Mouse (Mus musculus): ENCODE data around the gene Gm10840. TPM values are rescaled to one million over a fixed set of nuclear protein-coding genes. Genes with fewer than 3 reads are reported as not detected.

Gene Gm10840
- not detected for polyA plus RNA-seq (2012; fragmentation: generic; extraction: Trizol)

- H3K4me3 ChIP-seq = peak within 1 kb of the TSS; percentile 51
- peak within 1 kb of the TSS; percentile 67 for H3ac ChIP-seq (ENCODE audit: control insufficient read depth, insufficient read length)
- H3K79me2 ChIP-seq (ENCODE audit: control insufficient read depth, insufficient read depth) = no peaks in the 10 kb centered on the region
- TF ChIP-seq MYOG (IDR thresholded peaks at IDR 0.05; ENCODE audit: control insufficient read depth in 1 of 3, insufficient read depth in 1 of 3, insufficient read length in 2 of 3, low read depth in 2 of 3) (peak in 1 of 3 experiments; percentile 67), MAX (IDR thresholded peaks at IDR 0.05; ENCODE audit: low read depth) (no peak), TCF3 (IDR thresholded peaks at IDR 0.05; ENCODE audit: insufficient read length, low read depth) (no peak), MYOD1 (IDR thresholded peaks at IDR 0.05; ENCODE audit: control insufficient read depth in 1 of 3, insufficient read length in 2 of 3, low read depth in 2 of 3) (peak in 2 of 3 experiments; percentile 74 to 75), CEBPB (IDR thresholded peaks at IDR 0.05; ENCODE audit: insufficient read depth, poor library complexity, severe bottlenecking) (no peak)
- no peaks in the 10 kb centered on the region for H3K36me3 ChIP-seq (ENCODE audit: control insufficient read depth, insufficient read depth)
- H3K27me3 ChIP-seq (ENCODE audit: control insufficient read depth, insufficient read depth, insufficient read length) = no peaks in the 10 kb centered on the region
- H3K4me2 ChIP-seq (ENCODE audit: low read depth) = peak within 1 kb of the TSS; percentile 94
Observed at GRCm38 (mm10) chr11:106160841-106161721, at the start of gene Gm10840, which contains the start of gene Limd2. Gm10840 (plus strand) TSS chr11:106160850. Limd2 (minus strand) TSS chr11:106160860.

GRCm38 (mm10) chr11:106111688-106112087 lies 49.0 kb upstream of the Gm10840 start:
- Histone ChIP-seq H3K27me3 (ENCODE audit: control insufficient read depth, insufficient read depth, insufficient read length) (no peaks in the 10 kb centered on the region), H3ac (ENCODE audit: control insufficient read depth, insufficient read length) (no peak overlapping the region), H3K4me3 (no peak overlapping the region), H3K4me2 (ENCODE audit: low read depth) (no peak overlapping the region), H3K36me3 (ENCODE audit: control insufficient read depth, insufficient read depth) (peaks cover 8% of the 10 kb centered on the region), H3K79me2 (ENCODE audit: control insufficient read depth, insufficient read depth) (peaks cover 8% of the 10 kb centered on the region)
- no peak for TF ChIP-seq MYOD1 (IDR thresholded peaks at IDR 0.05; ENCODE audit: control insufficient read depth in 1 of 3, insufficient read length in 2 of 3, low read depth in 2 of 3)
- no peak for TF ChIP-seq TCF12 (IDR thresholded peaks at IDR 0.05; ENCODE audit: insufficient read depth, poor library complexity, severe bottlenecking)
- no peak for TF ChIP-seq MYOG (IDR thresholded peaks at IDR 0.05; ENCODE audit: control insufficient read depth in 1 of 3, insufficient read depth in 1 of 3, insufficient read length in 2 of 3, low read depth in 2 of 3)
- TF ChIP-seq TCF3 (IDR thresholded peaks at IDR 0.05; ENCODE audit: insufficient read length, low read depth) = no peak
- TF ChIP-seq CEBPB (IDR thresholded peaks at IDR 0.05; ENCODE audit: insufficient read depth, poor library complexity, severe bottlenecking) = no peak
- no peak for TF ChIP-seq POLR2AphosphoS2 (IDR thresholded peaks at IDR 0.05; ENCODE audit: insufficient read length, low read depth)
- TF ChIP-seq POLR2A (IDR thresholded peaks at IDR 0.05; ENCODE audit: insufficient read length, low read depth) = no peak
- TF ChIP-seq E2F4 (IDR thresholded peaks at IDR 0.05; ENCODE audit: insufficient read depth) = no peak
- no peak for TF ChIP-seq SRF (IDR thresholded peaks at IDR 0.05; ENCODE audit: control insufficient read depth, insufficient read length, low read depth)
- no peak for TF ChIP-seq MAX (IDR thresholded peaks at IDR 0.05; ENCODE audit: low read depth)
- TF ChIP-seq REST (IDR thresholded peaks at IDR 0.05; ENCODE audit: insufficient read depth, insufficient read length) = no peak
- TF ChIP-seq USF1 (IDR thresholded peaks at IDR 0.05; ENCODE audit: low read depth) = no peak

GRCm38 (mm10) chr11:106122221-106122620 lies 38.4 kb upstream of the Gm10840 start:
- Histone ChIP-seq H3K4me3 (no peak overlapping the region), H3K36me3 (ENCODE audit: control insufficient read depth, insufficient read depth) (peaks cover 31% of the 10 kb centered on the region), H3K4me2 (ENCODE audit: low read depth) (no peak overlapping the region), H3K27me3 (ENCODE audit: control insufficient read depth, insufficient read depth, insufficient read length) (no peaks in the 10 kb centered on the region), H3ac (ENCODE audit: control insufficient read depth, insufficient read length) (no peak overlapping the region), H3K79me2 (ENCODE audit: control insufficient read depth, insufficient read depth) (no peaks in the 10 kb centered on the region)
- TF ChIP-seq TCF12 (IDR thresholded peaks at IDR 0.05; ENCODE audit: insufficient read depth, poor library complexity, severe bottlenecking) (no peak), POLR2AphosphoS2 (IDR thresholded peaks at IDR 0.05; ENCODE audit: insufficient read length, low read depth) (no peak), USF1 (IDR thresholded peaks at IDR 0.05; ENCODE audit: low read depth) (no peak), SRF (IDR thresholded peaks at IDR 0.05; ENCODE audit: control insufficient read depth, insufficient read length, low read depth) (no peak), MYOD1 (IDR thresholded peaks at IDR 0.05; ENCODE audit: control insufficient read depth in 1 of 3, insufficient read length in 2 of 3, low read depth in 2 of 3) (no peak), REST (IDR thresholded peaks at IDR 0.05; ENCODE audit: insufficient read depth, insufficient read length) (no peak), TCF3 (IDR thresholded peaks at IDR 0.05; ENCODE audit: insufficient read length, low read depth) (no peak), MAX (IDR thresholded peaks at IDR 0.05; ENCODE audit: low read depth) (no peak), E2F4 (IDR thresholded peaks at IDR 0.05; ENCODE audit: insufficient read depth) (no peak)

GRCm38 (mm10) chr11:106122736-106123135 lies 37.9 kb upstream of the Gm10840 start:
- H3K4me2 ChIP-seq (ENCODE audit: low read depth) = no peak overlapping the region
- no peaks in the 10 kb centered on the region for H3K79me2 ChIP-seq (ENCODE audit: control insufficient read depth, insufficient read depth)
- peaks cover 31% of the 10 kb centered on the region for H3K36me3 ChIP-seq (ENCODE audit: control insufficient read depth, insufficient read depth)
- no peaks in the 10 kb centered on the region for H3K27me3 ChIP-seq (ENCODE audit: control insufficient read depth, insufficient read depth, insufficient read length)
- TF ChIP-seq CEBPB (IDR thresholded peaks at IDR 0.05; ENCODE audit: insufficient read depth, poor library complexity, severe bottlenecking) (no peak), TCF3 (IDR thresholded peaks at IDR 0.05; ENCODE audit: insufficient read length, low read depth) (no peak), POLR2A (IDR thresholded peaks at IDR 0.05; ENCODE audit: insufficient read length, low read depth) (no peak), MYOG (IDR thresholded peaks at IDR 0.05; ENCODE audit: control insufficient read depth in 1 of 3, insufficient read depth in 1 of 3, insufficient read length in 2 of 3, low read depth in 2 of 3) (no peak), USF1 (IDR thresholded peaks at IDR 0.05; ENCODE audit: low read depth) (no peak), POLR2AphosphoS2 (IDR thresholded peaks at IDR 0.05; ENCODE audit: insufficient read length, low read depth) (no peak), TCF12 (IDR thresholded peaks at IDR 0.05; ENCODE audit: insufficient read depth, poor library complexity, severe bottlenecking) (no peak), MAX (IDR thresholded peaks at IDR 0.05; ENCODE audit: low read depth) (no peak), SRF (IDR thresholded peaks at IDR 0.05; ENCODE audit: control insufficient read depth, insufficient read length, low read depth) (no peak), REST (IDR thresholded peaks at IDR 0.05; ENCODE audit: insufficient read depth, insufficient read length) (no peak), E2F4 (IDR thresholded peaks at IDR 0.05; ENCODE audit: insufficient read depth) (no peak), MYOD1 (IDR thresholded peaks at IDR 0.05; ENCODE audit: control insufficient read depth in 1 of 3, insufficient read length in 2 of 3, low read depth in 2 of 3) (no peak)
- H3ac ChIP-seq (ENCODE audit: control insufficient read depth, insufficient read length) = no peak overlapping the region
- no peak overlapping the region for H3K4me3 ChIP-seq

Data from myocyte (in vitro differentiated cells).